Mouse (Mus musculus) inflammation-experienced regulatory T-cells, adult 6 months (primary cell): ENCODE results near the gene Dnah3. TPM values are rescaled to one million over a fixed set of nuclear protein-coding genes. Genes with fewer than 3 reads are reported as not detected.

ENCODE experiments used
- polyA plus RNA-seq, 3 experiments: library from polyadenylated mRNA; unstranded; fragments of 100-300 nt; shearing (Covaris generic); gene quantifications; one replicate each; pipeline ENCODE4 v1.2.1; 2017

The Dnah3 gene
- polyA plus RNA-seq, 3 experiments from 2014 or later, result 0.24 TPM; not detected in 2

Other genes with a start within 250 kb of the Dnah3 start
- 10 to 100 TPM; 16.8 to 26.1 (median 17.9) TPM for gene Lyrm1, start 199.4 kb downstream of the Dnah3 start, polyA plus RNA-seq
- gene Dcun1d3, start 199.0 kb downstream of the Dnah3 start, polyA plus RNA-seq, result 1 to 10 TPM; 5.8 to 10.0 (median 9.4) TPM
- gene Tmem159, start 7.1 kb upstream of the Dnah3 start, polyA plus RNA-seq, result 10 to 100 TPM in 1 of 3 experiments, 1 to 10 TPM in 2; 6.7 to 17.8 (median 7.2) TPM
- gene Zp2, start 50.0 kb upstream of the Dnah3 start, polyA plus RNA-seq, result not detected
- gene Anks4b, start 78.6 kb upstream of the Dnah3 start, polyA plus RNA-seq, result not detected
- gene Crym, start 106.8 kb upstream of the Dnah3 start, polyA plus RNA-seq, result not detected
- not detected for gene Abca14, start 108.7 kb upstream of the Dnah3 start, polyA plus RNA-seq
- under 1 TPM in 1 of 3 experiments, not detected in 2; 0.07 TPM for gene Abca15, start 233.4 kb upstream of the Dnah3 start, polyA plus RNA-seq